Mouse (Mus musculus) thymus, adult 18-20 months (tissue): ENCODE measurements around the gene Gm11639.
A peak's percentile ranks its signal among the peaks of the same experiment; 100 is the strongest.
"Not testable (repeated sequence)": the region's sequence is repeated elsewhere in the genome, so short reads cannot be mapped to it uniquely, and the experiment has no call there.

Experiments
- DNase-seq, 2 experiments: peaks; one replicate each; pipeline ENCODE4 v3.0.0; 2022; ENCODE audit warnings: mixed read lengths in 2 of 2

The Gm11639 gene

DNA sequence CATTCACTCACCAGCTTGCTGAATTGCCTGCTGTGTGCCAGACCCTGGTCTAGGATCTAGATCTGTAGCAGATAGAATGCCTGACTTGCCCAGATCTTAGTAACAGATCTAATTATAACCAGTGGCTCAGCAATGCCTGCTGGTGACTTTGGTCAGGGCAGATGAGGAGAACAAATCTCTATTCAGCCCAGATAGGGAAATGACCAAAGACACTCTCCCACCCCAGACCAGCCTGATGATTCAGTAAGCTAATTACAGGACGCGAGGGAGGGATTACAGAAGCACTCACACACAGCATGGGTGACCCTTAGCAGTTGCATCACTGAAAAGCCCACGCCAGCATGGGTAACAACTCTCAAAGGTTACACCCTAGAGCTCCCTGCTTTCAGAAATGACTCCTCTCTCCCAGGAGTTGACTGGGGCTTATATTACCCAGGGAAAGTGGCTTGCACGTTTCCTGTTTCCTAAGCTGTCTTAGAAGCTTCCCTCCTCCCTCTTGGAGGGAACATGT is 435.1 kb downstream of the Gm11639 start:
- DNase-seq, result no peak

DNA sequence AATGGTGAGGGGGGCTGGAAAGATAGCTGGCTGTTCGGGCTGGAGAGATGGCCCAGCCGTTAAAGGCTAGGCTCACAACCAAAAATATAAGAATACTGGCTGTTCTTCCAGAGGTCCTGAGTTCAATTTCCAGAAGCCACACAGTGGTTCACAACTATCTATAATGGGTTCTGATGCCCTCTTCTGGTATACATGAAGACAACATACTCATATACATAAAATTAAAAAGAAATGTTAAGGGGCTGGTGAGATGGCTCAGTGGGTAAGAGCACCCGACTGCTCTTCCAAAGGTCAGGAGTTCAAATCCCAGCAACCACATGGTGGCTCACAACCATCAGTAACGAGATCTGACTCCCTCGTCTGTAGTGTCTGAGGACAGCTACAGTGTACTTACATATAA is 436.3 kb downstream of the Gm11639 start:
- DNase-seq, result not testable (repeated sequence)

DNA sequence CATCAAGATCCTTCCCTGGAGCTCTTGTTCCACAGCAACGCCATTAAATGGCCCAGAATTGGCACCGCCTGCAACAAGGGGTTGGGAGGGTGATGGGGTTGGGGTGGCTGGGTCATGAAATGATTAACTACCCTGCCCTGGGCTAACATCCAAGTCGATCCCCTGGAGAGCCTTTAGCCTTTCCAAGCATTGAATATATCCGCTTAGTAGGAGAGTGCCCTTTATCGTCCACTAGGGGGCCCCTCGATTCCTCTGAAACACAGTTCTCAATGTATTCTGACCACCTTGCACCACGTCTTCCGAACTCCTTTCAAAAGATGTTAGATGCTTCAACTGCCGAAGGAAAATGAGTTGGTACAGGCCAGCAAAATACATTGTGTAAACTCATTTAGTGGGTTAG is 438.5 kb downstream of the Gm11639 start:
- peak in 1 of 2 experiments; percentile 12 for DNase-seq

DNA sequence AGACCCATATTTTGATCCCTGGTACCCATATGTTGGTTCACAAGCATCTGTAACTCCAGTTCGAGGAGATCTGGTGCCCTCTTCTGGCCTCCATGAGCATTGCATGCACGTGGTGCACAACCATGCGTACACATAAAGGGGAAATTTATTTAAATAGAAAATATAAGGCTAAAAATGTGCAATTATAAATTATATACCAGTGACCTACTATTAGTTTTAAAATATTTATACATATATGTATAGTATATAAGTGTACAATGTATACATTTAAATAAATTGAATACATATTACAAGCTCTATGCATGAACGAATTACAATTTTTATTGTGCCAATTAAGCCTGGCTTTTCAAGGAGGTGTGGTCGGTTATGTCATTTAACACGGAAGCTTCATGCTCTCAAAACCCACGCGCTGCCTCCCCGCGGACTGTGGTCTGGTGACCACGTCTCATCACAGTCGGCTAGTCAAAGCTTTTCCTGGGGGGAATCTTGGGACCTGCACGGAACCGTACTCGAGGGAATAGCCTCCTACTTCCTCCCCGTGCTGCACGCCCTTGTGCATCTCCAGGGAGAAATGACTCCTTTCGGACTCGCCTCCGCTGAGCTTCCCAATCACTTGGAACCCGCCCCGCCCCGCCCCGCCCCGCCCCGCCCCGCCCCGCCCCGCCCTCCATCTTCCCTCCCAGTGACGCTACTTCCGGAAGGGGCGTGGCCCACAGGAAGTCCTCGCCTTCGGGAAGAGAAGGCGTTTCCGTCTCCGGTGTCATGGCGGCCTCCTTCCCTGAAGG is 440.4 kb downstream of the Gm11639 start, which contains the start of gene Mettl2:
Gene Mettl2, plus strand, starts transcription at position 691 of the 785 bp plus-strand sequence.
- peak; percentile 49 to 65 for DNase-seq

DNA sequence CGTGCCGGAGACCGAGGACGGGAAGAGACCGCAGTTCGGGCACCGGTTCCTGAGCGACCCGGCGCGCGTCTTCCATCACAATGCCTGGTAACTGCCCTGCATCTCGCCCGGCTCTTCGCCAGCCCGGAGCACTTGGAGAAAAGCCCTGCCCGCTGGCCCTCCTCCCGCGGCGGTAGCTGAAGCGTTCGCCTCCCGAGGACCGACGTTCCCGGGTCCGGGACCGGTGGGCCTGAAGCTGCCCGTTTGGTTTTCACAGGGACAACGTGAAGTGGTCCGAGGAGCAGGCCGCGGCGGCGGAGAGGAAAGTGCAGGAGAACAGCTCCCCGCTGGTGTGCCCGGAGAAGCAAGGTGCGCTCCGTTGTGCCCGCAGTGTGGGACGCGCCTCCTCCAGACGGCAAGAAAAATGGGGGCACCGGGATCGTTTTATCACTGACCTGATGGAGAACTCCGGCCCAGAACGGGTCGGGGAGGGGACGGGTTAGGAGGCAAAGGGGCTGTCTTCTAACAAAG is 441.1 kb downstream of the Gm11639 start:
- no peak for DNase-seq

DNA sequence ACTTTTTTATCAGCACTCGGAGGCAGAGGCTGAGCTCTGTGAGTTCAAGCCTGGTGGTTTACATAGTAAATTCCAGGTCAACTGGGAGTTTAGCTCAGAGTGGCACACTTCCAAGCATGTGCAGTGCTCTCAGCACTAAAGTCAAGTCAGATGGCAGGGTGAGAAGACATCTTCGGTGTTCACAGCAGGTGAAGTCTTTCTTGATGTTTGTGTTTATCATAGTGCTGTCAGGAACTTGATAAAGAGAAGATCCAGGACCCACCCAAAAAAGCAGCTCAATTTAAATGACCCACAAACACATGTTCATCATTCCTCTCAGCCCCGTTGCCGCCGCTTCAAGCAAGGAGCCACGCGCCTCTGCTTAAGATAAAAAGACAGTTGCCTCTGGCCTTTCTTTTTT is 450.2 kb downstream of the Gm11639 start:
- DNase-seq, result no peak

DNA sequence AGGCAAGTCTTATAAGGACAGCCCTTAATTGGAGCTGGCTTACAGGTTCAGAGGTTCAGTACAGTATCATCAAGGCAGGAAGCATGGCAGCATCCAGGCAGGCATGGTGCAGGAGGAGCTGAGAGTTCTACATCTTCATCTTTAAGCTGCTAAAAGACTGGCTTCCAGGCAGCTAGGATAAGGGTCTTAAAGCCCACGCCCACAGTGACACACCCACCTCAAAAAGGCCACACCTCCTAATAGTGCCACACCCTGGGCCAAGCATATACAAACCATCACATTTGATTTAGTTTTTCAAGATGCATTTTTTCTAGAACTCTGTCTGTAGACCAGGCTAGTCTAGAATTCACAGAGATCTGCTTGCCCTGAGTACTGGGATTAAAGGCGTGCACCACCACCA is 451.7 kb downstream of the Gm11639 start:
- DNase-seq, result not testable (repeated sequence)

DNA sequence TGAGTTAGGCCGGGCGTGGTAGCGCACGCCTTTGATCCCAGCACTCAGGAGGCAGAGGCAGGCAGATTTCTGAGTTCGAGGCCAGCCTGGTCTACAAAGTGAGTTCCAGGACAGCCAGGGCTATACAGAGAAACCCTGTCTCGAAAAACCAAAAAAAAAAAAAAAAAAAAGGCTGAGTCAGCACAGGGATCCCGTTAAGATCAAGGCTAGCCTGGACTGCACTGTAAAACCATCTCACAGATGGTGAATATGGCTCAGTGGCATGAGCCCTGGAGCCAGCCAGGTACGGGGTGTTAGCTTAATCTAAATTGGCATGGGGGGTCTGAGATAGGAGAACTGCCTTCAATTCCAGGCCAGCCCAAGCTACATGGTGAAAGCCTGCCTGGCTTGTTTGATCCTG is 455.0 kb downstream of the Gm11639 start:
- not testable (repeated sequence) for DNase-seq

DNA sequence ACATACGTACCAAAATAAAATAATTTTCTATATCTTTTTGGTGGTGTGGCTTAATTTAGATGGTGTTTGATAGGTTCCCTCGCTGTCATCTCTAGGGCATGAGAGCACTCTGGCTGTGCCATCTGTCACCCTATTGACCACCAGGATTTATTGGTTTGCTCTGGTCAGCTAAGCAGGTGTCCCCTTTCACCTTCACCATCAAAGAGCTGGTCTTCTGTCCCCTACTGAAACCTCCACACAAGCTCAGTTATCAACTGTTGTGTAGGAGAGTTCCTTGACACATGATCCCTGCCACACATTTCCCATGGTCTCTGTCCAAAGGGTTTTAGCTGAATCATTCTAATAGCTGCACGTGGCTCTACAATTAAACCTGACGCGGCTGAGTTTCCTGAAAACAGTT is 455.6 kb downstream of the Gm11639 start:
- no peak for DNase-seq

DNA sequence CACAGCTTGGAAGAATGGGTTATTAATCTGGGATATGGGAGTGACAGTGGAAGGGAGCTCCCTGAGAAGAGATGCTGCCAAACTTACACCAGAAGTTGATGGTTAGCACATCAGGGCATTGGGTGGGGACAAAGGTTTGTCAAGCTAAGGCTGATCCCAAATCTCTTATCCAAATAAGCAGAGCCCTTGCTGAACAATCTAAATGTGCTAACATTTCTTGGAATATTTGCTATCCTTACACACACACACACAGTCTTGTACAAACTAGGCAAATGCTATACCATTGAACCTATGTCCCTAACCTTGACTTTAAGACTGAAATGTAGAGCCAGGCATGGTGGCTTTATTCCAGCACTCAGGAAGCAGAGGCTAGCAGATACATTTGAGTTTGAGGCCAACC is 458.1 kb downstream of the Gm11639 start:
- DNase-seq, result no peak

DNA sequence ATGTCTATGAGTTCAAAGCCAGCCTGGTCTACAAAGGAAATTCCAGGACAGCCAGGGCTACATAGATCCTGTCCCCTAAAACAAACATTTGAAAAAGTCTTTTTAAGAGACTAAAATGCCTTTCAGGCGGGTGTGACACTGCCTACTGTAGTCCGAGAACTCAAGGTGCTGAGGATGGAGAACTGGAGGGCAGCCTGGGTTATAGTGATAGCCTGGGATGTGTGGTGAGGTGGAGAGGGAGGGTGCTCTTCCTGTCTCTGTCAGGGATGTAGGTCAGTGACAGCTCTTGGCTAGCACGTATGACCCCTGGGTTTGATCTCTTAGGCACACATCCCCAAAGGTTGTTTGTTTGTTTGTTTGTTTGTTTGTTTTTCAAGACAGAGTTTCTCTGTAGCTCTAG is 458.6 kb downstream of the Gm11639 start:
- DNase-seq, result no peak

DNA sequence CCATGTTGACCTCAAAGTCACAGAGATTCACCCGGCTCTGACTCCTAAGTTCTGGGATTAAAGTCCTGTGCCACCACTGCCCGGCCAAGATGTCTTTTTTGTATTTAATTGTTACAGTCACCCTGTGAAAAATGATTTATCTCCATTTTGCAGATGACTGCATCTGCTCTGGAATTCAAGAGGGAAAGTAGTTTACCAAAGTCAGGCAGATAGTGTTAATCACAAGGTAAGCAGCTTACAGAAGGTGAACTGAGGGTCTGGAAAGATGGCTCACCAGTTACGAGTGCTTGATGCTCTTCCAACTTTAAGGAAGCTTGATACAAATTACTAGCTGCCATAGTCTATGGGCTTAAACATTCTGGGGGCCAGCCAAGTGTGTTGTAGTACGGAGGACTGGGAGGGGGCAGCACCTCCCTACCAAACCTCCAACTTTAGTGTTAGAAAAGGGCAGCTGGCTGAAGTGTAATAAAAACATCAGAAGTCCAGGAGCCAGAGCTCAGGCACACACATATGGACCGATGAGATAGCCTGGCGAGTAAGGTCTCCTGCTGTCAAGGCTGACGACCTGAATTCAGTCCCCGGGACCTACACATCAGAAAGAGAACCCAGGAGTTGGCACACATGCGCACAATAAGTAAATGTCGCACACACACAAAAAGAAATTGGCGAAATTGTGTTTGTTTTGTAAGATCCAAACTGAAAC is 459.2 kb downstream of the Gm11639 start:
- no peak for DNase-seq

DNA sequence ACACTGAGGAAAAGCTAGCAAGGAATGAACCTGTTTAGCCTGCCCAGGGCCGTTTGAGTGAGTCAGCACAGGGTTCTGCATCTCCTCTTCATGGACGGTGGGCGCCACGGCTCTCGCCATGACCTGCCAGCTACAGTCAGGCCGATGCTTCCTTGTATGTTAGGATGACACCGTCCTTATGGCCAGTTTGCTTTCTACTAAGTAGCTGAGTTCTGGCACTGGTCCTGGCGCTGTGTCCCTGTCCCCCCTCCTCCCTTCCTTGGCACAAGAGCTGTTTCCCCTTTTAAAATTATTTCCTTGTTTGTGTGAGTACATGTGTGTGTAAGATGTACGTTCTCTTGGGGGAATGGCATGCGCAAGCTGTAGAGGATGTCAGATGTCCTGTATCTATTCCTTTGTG is 459.7 kb downstream of the Gm11639 start:
- no peak for DNase-seq

DNA sequence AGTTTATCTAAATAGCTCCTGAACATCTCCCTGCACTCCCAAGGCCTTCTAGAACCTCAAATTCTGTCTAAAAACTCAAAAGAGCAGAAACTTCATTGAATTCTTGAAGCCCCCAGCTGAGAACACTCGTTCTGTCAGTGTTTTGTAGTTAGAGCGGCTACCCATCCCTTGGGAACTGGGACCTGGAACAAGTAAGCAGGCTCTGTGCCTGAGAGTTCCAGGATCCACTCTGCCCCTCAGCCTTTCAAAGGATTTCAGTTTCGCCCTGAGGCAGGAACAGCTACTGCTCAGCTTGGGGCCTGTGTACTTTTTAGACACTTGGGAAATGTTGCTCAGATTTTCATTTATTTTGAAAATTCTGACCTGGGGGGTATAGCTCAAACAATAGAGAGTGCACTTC is 461.1 kb downstream of the Gm11639 start, which contains the start of gene Gm10842:
Gene Gm10842, plus strand, starts transcription at position 301 of the 400 bp plus-strand sequence.
- no peak for DNase-seq

DNA sequence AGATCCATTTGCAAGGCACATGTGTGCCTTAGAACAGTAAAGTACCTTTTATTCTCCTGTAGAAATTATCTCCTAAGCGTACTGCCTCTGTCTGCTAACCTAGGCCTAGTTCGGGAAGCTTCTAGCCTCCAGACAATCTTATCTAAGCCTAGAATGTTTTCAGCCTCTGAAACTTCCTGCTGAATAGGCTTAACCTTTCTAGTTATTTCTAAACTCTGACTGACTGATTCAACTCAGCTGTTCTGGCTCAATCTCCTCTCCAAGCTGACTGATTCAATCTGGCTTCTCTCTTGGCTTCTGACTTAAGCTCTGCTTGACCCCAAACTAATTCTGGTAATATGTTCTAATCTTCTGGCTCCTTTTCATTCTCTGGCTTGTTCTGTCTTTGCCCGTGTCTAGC is 463.8 kb downstream of the Gm11639 start:
- no peak for DNase-seq

DNA sequence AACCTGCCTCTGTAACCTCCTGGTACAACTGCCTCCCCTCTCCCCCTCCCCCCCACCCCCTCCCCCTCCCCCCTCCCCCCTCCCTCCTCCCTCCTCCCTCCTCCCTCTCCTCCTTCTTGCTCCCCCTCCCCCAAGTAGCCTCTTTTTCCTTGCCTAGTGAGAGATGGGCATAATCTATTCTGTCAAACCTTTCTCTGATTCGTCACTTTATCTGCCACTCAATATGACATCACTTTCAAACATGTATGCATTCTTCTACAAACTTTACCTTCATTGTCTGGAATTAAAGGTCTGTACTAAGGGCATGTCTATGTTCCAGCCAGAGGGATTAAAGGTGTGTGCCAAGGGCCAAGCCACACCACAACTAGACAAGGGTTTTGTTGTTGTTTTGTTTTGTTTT is 464.3 kb downstream of the Gm11639 start:
- no peak for DNase-seq

DNA sequence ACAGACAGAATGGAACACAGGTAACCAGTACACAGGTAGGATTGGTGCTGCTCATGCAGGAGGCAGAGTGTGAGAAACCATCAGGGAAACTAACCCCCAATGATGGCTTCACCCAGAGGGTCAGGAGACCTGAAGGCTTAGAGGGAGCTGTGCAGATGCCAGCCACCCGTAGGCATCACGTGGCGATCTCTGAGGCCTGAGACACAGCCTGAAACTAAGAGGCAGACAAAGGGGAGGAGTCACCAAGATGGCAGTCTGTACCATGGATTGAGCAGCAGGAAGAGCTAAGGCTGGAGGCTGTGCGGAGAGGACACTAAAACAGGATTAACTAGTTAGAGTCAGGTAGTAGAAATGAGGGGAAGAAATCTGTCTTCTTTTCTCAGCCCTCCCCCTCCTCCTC is 465.2 kb downstream of the Gm11639 start:
- DNase-seq, result no peak

DNA sequence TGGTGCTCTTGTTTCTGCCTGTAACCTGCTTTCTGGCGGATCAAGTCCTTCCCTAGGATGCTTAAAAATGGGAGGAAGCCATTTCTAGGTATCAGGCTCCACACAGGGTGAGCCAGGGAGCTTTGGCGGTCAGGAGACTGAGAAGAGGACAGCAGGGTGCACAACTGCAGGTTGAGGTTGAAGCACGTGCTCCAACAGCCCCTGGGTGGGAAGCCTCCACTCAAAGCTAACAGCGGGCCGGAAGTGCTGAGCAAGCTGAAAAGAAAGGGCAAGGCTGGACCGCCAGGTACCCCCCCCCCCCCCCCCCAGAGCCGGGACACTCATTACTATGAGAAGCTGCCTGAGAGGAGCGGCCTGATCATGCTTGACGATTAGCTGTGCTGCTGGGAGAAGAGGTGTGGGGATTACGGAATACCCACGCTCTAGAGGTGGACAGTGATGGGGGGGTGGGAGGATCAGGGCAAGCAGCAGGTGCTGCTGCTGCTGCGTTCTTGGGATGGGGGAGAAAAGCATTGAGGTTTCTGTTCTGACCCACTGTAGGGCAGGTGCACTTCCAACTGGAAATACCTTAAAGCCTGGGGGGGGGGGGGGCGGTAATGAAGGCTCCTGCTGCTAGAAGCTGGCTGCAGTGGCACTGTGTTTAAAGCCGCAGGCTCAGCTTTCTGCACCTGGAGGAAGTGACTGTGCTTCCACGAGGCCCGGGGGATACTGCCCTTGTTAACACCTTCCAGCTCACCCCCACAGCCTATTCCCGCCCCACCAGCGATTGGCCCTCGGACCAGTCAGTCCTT is 465.9 kb downstream of the Gm11639 start:
- DNase-seq, result peak; percentile 41 to 58

DNA sequence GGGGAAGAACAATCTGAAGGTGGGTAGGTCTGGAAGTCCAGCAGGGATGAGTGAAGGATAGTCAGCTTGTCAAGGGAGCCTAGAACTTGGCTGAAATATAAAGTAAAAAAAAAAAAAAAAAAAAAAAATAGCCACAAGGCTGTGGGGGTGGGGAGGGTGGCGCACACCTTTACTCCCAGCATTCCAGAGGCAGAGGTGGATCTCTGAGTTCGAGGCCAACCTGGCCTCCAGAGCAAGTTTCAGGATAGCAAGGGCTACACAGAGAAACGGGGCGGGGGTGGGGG is 466.5 kb downstream of the Gm11639 start:
- DNase-seq, result no peak

DNA sequence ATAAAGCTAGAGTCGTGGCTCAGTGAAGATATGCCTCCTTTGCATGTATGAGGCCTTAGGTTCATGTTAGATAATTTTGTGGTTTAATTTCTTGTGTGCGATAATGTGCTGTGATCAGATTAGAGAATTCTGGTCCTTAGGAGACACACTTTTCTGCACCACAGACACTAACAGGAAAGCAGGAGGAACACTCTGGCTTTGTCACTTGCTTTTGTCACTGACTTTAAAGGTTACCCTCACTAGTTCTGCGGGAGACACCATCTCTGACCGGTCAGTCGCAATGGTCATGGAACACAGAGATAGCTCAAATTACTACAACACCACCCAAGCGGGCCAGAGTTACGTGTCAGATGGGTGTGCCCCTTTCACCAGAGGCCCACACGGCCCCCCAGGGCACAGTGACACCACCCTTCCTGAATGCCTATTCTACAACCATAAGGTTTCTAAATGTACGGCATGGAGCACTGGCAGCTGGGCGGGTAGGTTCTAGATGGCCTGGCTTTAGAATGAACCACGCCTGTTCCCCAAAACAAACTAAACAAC is 466.9 kb downstream of the Gm11639 start:
- DNase-seq, result no peak

DNA sequence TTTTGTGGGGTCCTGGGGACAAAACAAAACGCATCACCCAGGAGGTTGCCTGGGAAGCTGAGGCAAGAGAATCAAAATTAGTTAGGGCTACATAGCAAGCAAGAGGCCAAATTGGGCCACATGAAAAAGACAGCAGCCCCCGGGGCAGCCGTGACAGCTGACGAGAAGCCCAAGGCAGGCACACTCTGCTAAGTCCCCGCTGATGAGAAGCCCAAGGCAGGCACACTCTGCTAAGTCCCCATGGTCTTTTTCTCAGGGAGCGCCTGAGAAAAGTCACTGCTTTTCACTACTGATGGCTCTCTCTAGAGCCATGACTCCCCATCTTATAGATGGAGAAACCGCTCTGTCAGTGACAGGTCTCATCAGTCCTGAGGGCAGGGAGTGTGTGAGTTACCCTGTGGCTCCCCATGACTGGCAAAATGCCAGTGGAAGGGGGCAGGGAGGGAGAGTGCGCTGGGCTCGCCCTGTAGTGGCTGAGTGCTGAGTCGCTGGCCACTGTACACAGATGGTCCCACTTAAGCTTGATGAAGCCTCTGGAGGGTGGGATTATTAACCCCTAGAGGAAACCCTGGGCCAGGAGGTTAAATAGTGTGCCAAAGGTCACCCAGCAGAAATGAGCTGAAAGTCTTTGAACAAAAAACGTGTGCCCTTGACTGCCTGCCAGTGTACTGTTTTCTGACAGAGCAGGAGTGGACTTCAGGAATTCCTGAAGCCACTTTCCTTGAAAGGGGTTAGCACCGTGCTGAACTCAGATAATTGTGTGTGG is 467.7 kb downstream of the Gm11639 start:
- no peak for DNase-seq

DNA sequence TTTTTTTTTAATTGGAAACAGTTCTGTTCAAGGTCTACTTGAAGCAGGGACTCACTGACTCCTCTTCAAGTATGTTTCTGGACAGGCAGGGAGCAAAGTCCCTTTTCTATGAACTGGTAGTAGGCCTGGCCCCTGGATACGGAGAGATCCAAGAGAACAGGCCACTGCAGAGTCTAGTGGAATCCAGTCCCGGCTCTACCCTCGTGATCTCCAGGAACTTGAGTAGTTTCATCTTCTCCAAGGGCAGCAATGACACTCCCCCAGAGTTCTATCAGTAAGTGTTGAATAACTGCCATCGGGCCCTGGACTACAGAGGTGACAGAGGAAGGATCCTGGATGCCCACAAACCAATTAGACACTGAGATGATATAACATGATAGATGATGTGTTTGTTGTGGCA is 470.4 kb downstream of the Gm11639 start:
- DNase-seq, result no peak
